Mouse (Mus musculus): ENCODE results near the gene Cd24a. TPM values are rescaled to one million over a fixed set of nuclear protein-coding genes. Genes with fewer than 3 reads are reported as not detected.

Gene Cd24a
- polyA plus RNA-seq, 1 experiment from 2014 or later: 204 TPM

DNA sequence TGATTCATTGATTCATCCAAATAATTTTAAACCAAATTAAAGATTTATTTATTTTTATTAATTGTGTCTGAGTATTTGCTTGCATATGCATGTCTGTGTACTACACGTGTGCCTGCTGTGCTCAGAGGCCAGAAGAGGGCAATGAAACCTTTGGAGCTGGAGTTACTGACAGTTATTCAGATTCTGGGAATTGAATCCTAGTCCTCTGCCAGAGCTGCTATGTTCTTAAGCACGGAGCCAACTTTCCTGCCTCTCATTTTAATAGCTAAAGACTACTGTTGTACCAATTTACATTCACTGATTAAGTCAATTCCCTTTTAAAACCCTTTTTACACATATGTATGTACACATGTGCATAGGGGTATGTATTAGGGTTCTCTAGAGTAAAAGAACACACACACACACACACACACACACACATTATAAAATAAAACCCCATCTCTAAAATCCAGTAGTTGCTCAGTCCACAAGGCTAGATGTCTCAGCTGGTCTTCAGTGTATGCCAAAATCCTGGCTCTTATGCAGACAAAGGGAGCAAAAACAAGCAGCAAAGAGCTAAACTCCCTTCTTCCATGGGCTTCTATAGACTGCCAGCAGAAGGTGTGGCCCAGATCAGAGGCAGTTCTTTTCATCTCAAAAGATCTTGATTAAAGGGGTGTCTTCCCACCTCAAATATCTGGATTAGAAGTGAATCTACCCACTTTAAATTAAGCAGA, 53.7 kb downstream of the Cd24a start:
- Histone ChIP-seq H3K27me3 (no peaks in the 10 kb centered on the region), H3K27ac (no peak overlapping the region), H3K4me3 (no peak overlapping the region), H3K9ac (no peak overlapping the region), H3K4me1 (no peaks in the 10 kb centered on the region), H3K36me3 (no peaks in the 10 kb centered on the region), H3K9me3 (no peaks in the 10 kb centered on the region), H3K4me2 (no peak overlapping the region)
- WGBS: 72% methylated on average over 2 of the region's 2 CpGs
- no peak for ATAC-seq (ENCODE audit: borderline replicate concordance, extremely low read depth, low FRiP score, low TSS enrichment)

DNA sequence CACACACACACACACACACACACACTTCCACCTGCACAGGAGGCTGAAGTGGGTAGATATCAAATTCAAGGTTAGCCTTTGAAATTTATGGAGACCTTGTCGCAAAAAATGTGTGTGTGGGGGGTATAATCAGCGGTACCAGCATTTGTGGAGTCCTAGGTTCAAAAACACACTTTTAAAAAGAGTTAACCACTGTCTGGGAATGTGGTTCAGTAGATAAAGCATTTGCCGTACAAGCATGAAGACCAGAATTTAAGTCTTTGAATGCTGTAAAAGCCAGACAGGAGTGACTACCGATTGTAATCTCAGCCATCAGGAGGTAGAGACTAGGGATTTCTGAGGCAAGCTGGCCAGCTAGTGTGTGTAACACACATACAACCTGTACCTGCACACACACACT, 55.0 kb downstream of the Cd24a start:
- no peak overlapping the region for H3K27ac ChIP-seq
- no peaks in the 10 kb centered on the region for H3K27me3 ChIP-seq
- H3K9me3 ChIP-seq: no peaks in the 10 kb centered on the region
- 84% methylated on average over 4 of the region's 4 CpGs for WGBS
- ATAC-seq (ENCODE audit: borderline replicate concordance, extremely low read depth, low FRiP score, low TSS enrichment): no peak
- no peaks in the 10 kb centered on the region for H3K36me3 ChIP-seq
- H3K4me1 ChIP-seq: no peaks in the 10 kb centered on the region
- no peak overlapping the region for H3K4me2 ChIP-seq
- no peak overlapping the region for H3K9ac ChIP-seq
- no peak overlapping the region for H3K4me3 ChIP-seq

Other genes with a start within 250 kb of the Cd24a start
- 4.0 and 4.3 TPM in 2 replicates for gene Bend3, start 99.5 kb upstream of the Cd24a start, polyA plus RNA-seq (2015; fragmentation: Nextera tagmentation; extraction: Ambion mirVana)
- gene Gm9803, start 54.2 kb upstream of the Cd24a start, polyA plus RNA-seq (2015; fragmentation: Nextera tagmentation; extraction: Ambion mirVana): 10.8 and 15.1 TPM in 2 replicates
- gene 1700021F05Rik, start 37.3 kb upstream of the Cd24a start, polyA plus RNA-seq (2015; fragmentation: Nextera tagmentation; extraction: Ambion mirVana): 48.1 and 52.1 TPM in 2 replicates